Mouse (Mus musculus): ENCODE results near the gene Casr.

- TF ChIP-seq EP300 (optimal IDR thresholded peaks at IDR 0.05) (no peak), CTCF (IDR thresholded peaks at IDR 0.05; ENCODE audit: low read depth) (no peak)
Observed at GRCm38 (mm10) chr16:36543091-36543490, 18.9 kb downstream of the Casr start.

All from stomach, postnatal 0 days (tissue).